Mouse (Mus musculus): Measurements from ENCODE around the gene Ccdc34.
A peak's percentile ranks its signal among the peaks of the same experiment; 100 is the strongest.

DNA sequence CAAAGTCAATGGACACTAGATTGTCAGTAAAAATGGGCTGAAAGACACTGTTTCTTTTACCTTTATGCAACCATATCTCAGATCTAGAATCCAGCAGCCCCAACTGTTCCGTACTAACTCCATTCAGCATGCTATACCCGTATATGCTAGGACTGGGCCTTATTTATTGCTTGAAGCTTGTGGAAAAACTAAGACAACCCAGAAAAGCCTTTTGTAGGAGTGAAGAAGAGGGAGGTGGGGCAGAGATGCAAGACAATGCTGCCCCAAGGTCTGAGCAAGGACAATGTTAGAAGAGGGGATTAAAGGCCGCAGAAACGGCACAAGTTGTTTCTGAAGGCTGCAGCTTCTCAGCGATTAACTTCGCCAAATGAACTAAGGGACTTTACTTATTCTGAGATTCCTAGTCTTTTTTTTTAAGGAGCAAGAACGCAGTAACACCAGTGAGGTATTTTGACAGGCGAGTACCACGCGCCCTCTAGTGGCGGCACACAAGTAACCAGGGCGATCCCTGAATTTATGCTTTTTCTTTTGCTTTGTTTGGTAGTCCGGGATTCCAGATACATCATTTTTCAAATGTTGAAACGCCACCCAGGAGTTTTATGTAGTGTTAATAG, 187.2 kb downstream of the Ccdc34 start:
- TF ChIP-seq CTCF (IDR thresholded peaks at IDR 0.05; ENCODE audit: control insufficient read depth, insufficient read depth, insufficient replicate concordance, low read depth, low read length), result peak; percentile 72; the same call in 1 of the 2 replicates
- TF ChIP-seq POLR2A (IDR thresholded peaks at IDR 0.05; ENCODE audit: control insufficient read depth, low read depth, low read length), result no peak

Measured in testis, adult 2 months (tissue).